Mouse (Mus musculus) heart, postnatal 14 days (tissue): ENCODE measurements around the gene Vmn1r203. TPM values are rescaled to one million over a fixed set of nuclear protein-coding genes. Genes with fewer than 3 reads are reported as not detected.
"Not testable (repeated sequence)": the region's sequence is repeated elsewhere in the genome, so short reads cannot be mapped to it uniquely, and the experiment has no call there.

Experiments
- DNase-seq, 2 experiments: peaks; one replicate each; pipeline ENCODE4 v3.0.0; 2021 to 2022
- intact Hi-C: fragments of 180-260 bp; cut with DNase I; formaldehyde crosslinking; loops from one replicate; pipeline ENCODE4 v1.15.1; 2025
- long read RNA-seq, 2 experiments: library from polyadenylated mRNA; stranded (forward); transcript quantifications; one replicate each; pipeline ENCODE4 v2.0.0; 2021
- total RNA-seq, 2 experiments: library from RNA; stranded (reverse); gene quantifications; 2 replicates each; pipeline ENCODE4 v1.2.3; 2021

The Vmn1r203 gene
- not detected for total RNA-seq
- long read RNA-seq, experiment 1, result 0 reads
- long read RNA-seq, experiment 2, result 0 reads

DNA sequence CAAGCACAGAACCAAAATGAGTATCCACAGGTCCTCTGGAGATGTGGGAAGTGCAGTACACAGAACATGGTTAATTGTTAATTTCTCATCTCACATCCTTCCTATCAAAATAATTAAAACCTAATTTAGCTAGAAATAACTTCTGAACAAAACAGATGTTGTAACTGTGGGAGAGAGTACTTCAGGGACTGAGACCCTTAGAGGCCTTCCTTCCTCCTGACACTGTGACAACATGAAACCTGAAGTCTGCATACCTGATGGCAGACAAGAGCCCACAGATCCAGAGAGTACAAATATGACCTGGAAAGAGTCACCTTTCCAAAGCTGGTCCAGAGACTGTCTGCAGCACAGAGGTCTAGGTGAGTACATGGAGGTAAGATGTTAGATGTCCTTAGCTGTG, at the start of gene Vmn1r203:
Gene Vmn1r203 (plus strand): TSS at position 301 of the 400 bp plus-strand sequence.
- DNase-seq, result no peak
- intact Hi-C loops, result no loop called here

DNA sequence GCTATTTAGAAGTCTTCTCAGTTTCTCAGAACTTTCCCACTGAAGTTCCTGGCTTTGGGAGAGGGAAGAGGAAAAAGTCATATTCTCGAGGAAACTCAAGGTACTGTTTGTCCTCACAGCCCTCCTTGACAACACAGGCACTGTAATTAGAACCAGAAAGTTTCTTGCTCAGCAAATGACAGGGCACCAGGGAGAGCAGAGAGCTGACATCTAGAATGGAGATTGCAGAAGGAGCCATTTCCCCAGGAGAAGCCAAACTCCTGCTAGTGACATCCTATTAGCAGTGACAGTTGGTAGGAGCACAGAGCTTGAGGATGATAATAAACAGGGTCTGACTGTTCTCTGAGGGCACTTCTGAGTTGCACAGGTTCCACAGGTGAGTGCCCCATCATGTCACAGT, 46.3 kb upstream of the Vmn1r203 start, which contains the start of gene Vmn1r201:
Gene Vmn1r201 (plus strand): TSS at position 301 of the 400 bp plus-strand sequence.
- no peak for DNase-seq
- intact Hi-C loops, result no loop called here

DNA sequence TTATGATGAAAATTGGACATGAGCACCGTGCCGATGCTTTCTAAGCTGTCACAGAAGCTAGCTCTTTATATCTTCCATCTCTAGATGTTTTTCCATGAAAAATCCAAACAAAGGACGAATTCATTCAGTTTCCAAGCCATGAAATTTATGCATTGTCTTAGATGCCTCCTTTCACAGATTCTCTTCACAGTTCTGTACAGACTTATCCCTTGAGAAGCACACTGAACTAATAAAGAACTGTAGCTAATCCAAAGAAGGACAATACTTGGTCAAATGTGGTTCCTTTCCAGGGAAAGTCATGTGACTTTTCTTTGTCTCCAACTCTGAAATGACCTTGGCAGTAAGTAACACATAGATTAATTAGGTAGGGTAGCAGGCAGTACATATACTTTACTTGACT, 15.5 kb upstream of the Vmn1r203 start:
- intact Hi-C loops, result no loop called here
- DNase-seq, result no peak

DNA sequence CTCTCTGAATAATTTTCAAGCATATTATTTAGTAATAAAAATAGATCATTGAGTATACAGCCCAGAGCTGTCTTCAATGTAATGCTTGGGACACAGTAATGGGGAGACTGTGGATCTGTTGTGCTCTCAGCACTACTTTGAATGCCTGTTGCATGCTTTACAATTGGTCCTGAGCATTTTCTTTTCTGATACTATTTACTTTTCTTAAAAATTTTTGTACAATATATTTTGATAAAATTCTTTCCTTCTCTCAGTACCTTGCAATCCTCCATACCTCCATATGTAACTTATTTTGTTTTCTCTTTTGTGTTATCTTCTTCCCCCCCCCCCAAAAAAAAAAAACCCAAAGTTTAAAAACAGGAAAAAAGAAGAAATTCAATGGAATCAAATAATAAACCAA, 12.6 kb upstream of the Vmn1r203 start, which contains the start of gene Vmn1r202:
Gene Vmn1r202 (minus strand): TSS at position 101 of the 400 bp plus-strand sequence.
- intact Hi-C loops, result no loop called here
- DNase-seq, result no peak

DNA sequence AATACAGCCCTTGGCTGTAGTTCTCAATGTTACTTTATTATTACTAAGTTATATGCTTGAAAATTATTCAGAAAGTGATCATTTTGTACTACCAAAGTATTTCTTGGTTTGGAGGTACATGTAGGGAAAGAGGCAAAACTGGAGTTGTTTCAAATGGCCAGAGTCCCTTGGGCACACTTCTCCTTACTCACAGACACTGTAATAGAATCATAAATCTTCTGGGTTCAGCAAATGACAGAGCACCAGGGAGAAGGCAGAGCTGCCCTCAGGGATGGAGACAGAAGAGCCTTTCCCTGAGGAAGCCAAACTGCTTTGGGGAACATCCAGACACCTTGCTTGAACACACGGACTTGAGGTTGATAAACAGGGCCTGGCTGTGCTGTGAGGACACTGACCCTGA, 35.0 kb downstream of the Vmn1r203 start, which contains the start of gene Vmn1r204:
Gene Vmn1r204 (plus strand): TSS at position 301 of the 400 bp plus-strand sequence.
- intact Hi-C loops, DNase-seq: not testable (repeated sequence)

DNA sequence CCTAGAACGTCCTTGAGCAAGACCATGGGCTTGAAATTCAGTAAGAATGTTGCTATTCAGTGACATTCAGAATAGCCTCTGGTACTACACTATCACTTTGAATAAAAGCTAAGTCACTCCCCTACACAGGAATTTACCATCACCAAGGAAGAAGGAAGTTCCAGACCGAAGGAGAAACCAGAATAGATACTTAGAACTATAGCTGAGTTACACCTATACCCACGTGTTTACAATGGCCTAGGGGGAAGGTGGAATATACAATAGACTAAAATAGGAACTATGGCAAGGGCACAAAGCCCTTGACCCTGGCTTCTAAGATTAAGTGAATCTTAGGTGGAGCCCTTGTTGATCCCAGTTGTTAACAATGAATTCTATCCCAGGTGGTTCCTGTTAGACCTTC, 57.0 kb downstream of the Vmn1r203 start:
- DNase-seq, intact Hi-C loops: not testable (repeated sequence)

Other genes with a start within 250 kb of the Vmn1r203 start
- gene Vmn1r195, start 247.6 kb upstream of the Vmn1r203 start, total RNA-seq, result not detected
- gene Vmn1r196, start 228.2 kb upstream of the Vmn1r203 start, total RNA-seq, result not detected
- gene Vmn1r197, start 193.5 kb upstream of the Vmn1r203 start, total RNA-seq, result not detected
- gene Vmn1r198, start 167.8 kb upstream of the Vmn1r203 start, total RNA-seq, result not detected
- not detected for gene Vmn1r199, start 138.3 kb upstream of the Vmn1r203 start, total RNA-seq
- not detected for gene Vmn1r200, start 127.7 kb upstream of the Vmn1r203 start, total RNA-seq
- gene Vmn1r201, start 46.2 kb upstream of the Vmn1r203 start, total RNA-seq, result not detected
- under 1 TPM in 1 of 2 experiments, not detected in 1; 0.05 TPM for gene Vmn1r202, start 12.7 kb upstream of the Vmn1r203 start, total RNA-seq
- not detected for gene Vmn1r204, start 35.1 kb downstream of the Vmn1r203 start, total RNA-seq
- not detected for gene Vmn1r205, start 74.9 kb downstream of the Vmn1r203 start, total RNA-seq
- gene Vmn1r206, start 106.1 kb downstream of the Vmn1r203 start, total RNA-seq, result not detected
- not detected for gene Vmn1r207-ps, start 211.5 kb downstream of the Vmn1r203 start, total RNA-seq